Mouse (Mus musculus) embryonic facial prominence, embryonic 13.5 days (tissue): ENCODE results near the gene Slc8a2. TPM values are rescaled to one million over a fixed set of nuclear protein-coding genes. Genes with fewer than 3 reads are reported as not detected.
A peak's percentile ranks its signal among the peaks of the same experiment; 100 is the strongest.

Experiments used
- ATAC-seq: fragments of 200-750 bp; cut with Nextera tagmentation; 2 replicates; pipeline ENCODE4 v1.8.0; 2017; ENCODE audit warnings: low read depth; ENCODE audit not compliant: insufficient number of reproducible peaks, insufficient read depth, low FRiP score, low TSS enrichment
- H3K27ac ChIP-seq: fragments of 300-500 bp; sonication (generic); 2 replicates; pipeline ENCODE4 v1.5.1; 2015; ENCODE audit warnings: moderate library complexity, mild to moderate bottlenecking, inconsistent platforms
- H3K27me3 ChIP-seq: fragments of 300-500 bp; sonication (generic); 2 replicates; pipeline ENCODE4 v1.6.1; 2015; ENCODE audit warnings: mild to moderate bottlenecking, inconsistent platforms
- H3K36me3 ChIP-seq: fragments of 300-500 bp; sonication (generic); 2 replicates; pipeline ENCODE4 v1.6.1; 2015; ENCODE audit warnings: mild to moderate bottlenecking, inconsistent platforms
- H3K4me1 ChIP-seq: fragments of 300-500 bp; sonication (generic); 2 replicates; pipeline ENCODE4 v1.6.1; 2015; ENCODE audit warnings: inconsistent platforms
- H3K4me2 ChIP-seq: fragments of 300-500 bp; sonication (generic); 2 replicates; pipeline ENCODE4 v1.6.1; 2015; ENCODE audit warnings: moderate library complexity, mild to moderate bottlenecking, inconsistent platforms
- H3K4me3 ChIP-seq: fragments of 300-500 bp; sonication (generic); 2 replicates; pipeline ENCODE4 v1.5.1; 2015; ENCODE audit warnings: mild to moderate bottlenecking, inconsistent platforms
- H3K9ac ChIP-seq: fragments of 300-500 bp; sonication (generic); 2 replicates; pipeline ENCODE4 v1.6.1; 2015; ENCODE audit warnings: mild to moderate bottlenecking, inconsistent platforms
- H3K9me3 ChIP-seq: fragments of 300-500 bp; sonication (generic); 2 replicates; pipeline ENCODE4 v1.6.1; 2016; ENCODE audit warnings: inconsistent platforms
- WGBS: fragments of 180-500 bp; shearing (Covaris S2); methylation state at CpG from one replicate; pipeline ENCODE4 v1.1.7; 2015; ENCODE audit warnings: mixed read lengths; 5-methylcytosine and 5-hydroxymethylcytosine counted together
- polyA plus RNA-seq: library from polyadenylated mRNA; unstranded; fragments of >200 nt; fragmentation: Nextera tagmentation; extraction: Ambion mirVana; gene quantifications from 2 replicates; pipeline ENCODE4 v1.2.1, GENCODE M21; 2015

The Slc8a2 gene
- polyA plus RNA-seq, 1 experiment from 2014 or later = 0.37 TPM

GRCm38 (mm10) chr7:16150191-16151145 is 20.8 kb downstream of the Slc8a2 start:
- Histone ChIP-seq H3K27me3 (peaks cover 10% of the 10 kb centered on the region), H3K27ac (no peak overlapping the region), H3K9me3 (no peaks in the 10 kb centered on the region), H3K4me1 (no peaks in the 10 kb centered on the region), H3K9ac (no peak overlapping the region), H3K36me3 (no peaks in the 10 kb centered on the region), H3K4me2 (no peak overlapping the region), H3K4me3 (no peak overlapping the region)
- ATAC-seq = no peak
- 72% methylated on average over 9 of the region's 9 CpGs for WGBS

- Histone ChIP-seq H3K27ac (no peak overlapping the region), H3K9me3 (no peaks in the 10 kb centered on the region), H3K4me2 (no peak overlapping the region), H3K9ac (no peak overlapping the region), H3K36me3 (peaks cover 3% of the 10 kb centered on the region; the same call in 1 of the 2 replicates), H3K4me3 (no peak overlapping the region), H3K4me1 (no peaks in the 10 kb centered on the region), H3K27me3 (peaks cover 11% of the 10 kb centered on the region)
- ATAC-seq = 0 out of 2 replicates have a peak, but pooled peaks have one; percentile 46
- 20% methylated on average over 10 of the region's 10 CpGs for WGBS
Observed at GRCm38 (mm10) chr7:16153522-16153921, 23.9 kb downstream of the Slc8a2 start.

GRCm38 (mm10) chr7:16155132-16155872 is 25.7 kb downstream of the Slc8a2 start:
- H3K36me3 ChIP-seq = peaks cover 3% of the 10 kb centered on the region; the same call in 1 of the 2 replicates

GRCm38 (mm10) chr7:16156105-16156714 is 26.6 kb downstream of the Slc8a2 start:
- H3K36me3 ChIP-seq = peaks cover 3% of the 10 kb centered on the region; the same call in 1 of the 2 replicates
- H3K9me3 ChIP-seq = no peaks in the 10 kb centered on the region
- H3K4me1 ChIP-seq = peaks cover 10% of the 10 kb centered on the region; the same call in 1 of the 2 replicates
- H3K4me3 ChIP-seq = no peak overlapping the region
- no peak for ATAC-seq
- WGBS = 79% methylated on average over 8 of the region's 8 CpGs
- no peak overlapping the region for H3K9ac ChIP-seq
- H3K4me2 ChIP-seq = no peak overlapping the region
- H3K27me3 ChIP-seq = peaks cover 28% of the 10 kb centered on the region
- H3K27ac ChIP-seq = no peak overlapping the region

More at GRCm38 (mm10) chr7:16155132-16155872, 25.7 kb downstream of the Slc8a2 start:
- Histone ChIP-seq H3K27ac (no peak overlapping the region; the same call in 1 of the 2 replicates), H3K9me3 (no peaks in the 10 kb centered on the region), H3K9ac (no peak overlapping the region), H3K4me1 (peaks cover 10% of the 10 kb centered on the region; the same call in 1 of the 2 replicates), H3K4me3 (no peak overlapping the region), H3K4me2 (no peak overlapping the region), H3K27me3 (peaks cover 28% of the 10 kb centered on the region)
- no peak for ATAC-seq
- WGBS = 67% methylated on average over 9 of the region's 9 CpGs

GRCm38 (mm10) chr7:16158735-16159134 is 29.1 kb downstream of the Slc8a2 start:
- H3K4me2 ChIP-seq = peak overlapping the region; percentile 40
- H3K27ac ChIP-seq = no peak overlapping the region
- H3K4me1 ChIP-seq = peaks cover 10% of the 10 kb centered on the region; the same call in 1 of the 2 replicates
- H3K36me3 ChIP-seq = peaks cover 3% of the 10 kb centered on the region; the same call in 1 of the 2 replicates
- ATAC-seq = no peak
- H3K9ac ChIP-seq = 0 out of 2 replicates have a peak overlapping the region, but pooled peaks have one; percentile 11
- 11% methylated on average over 39 of the region's 39 CpGs for WGBS
- peaks cover 28% of the 10 kb centered on the region for H3K27me3 ChIP-seq
- peak overlapping the region; percentile 23; the same call in 1 of the 2 replicates for H3K4me3 ChIP-seq
- no peaks in the 10 kb centered on the region for H3K9me3 ChIP-seq

GRCm38 (mm10) chr7:16160702-16161101 is 31.1 kb downstream of the Slc8a2 start:
- no peak overlapping the region for H3K4me2 ChIP-seq
- H3K4me1 ChIP-seq = peaks cover 10% of the 10 kb centered on the region; the same call in 1 of the 2 replicates
- ATAC-seq = no peak
- peaks cover 3% of the 10 kb centered on the region; the same call in 1 of the 2 replicates for H3K36me3 ChIP-seq
- peaks cover 28% of the 10 kb centered on the region for H3K27me3 ChIP-seq
- no peaks in the 10 kb centered on the region for H3K9me3 ChIP-seq
- no peak overlapping the region for H3K27ac ChIP-seq
- H3K4me3 ChIP-seq = no peak overlapping the region
- 68% methylated on average over 3 of the region's 3 CpGs for WGBS
- H3K9ac ChIP-seq = no peak overlapping the region

GRCm38 (mm10) chr7:16161302-16161701 is 31.7 kb downstream of the Slc8a2 start:
- ATAC-seq = no peak
- peaks cover 3% of the 10 kb centered on the region; the same call in 1 of the 2 replicates for H3K36me3 ChIP-seq
- H3K27me3 ChIP-seq = peaks cover 28% of the 10 kb centered on the region
- peaks cover 10% of the 10 kb centered on the region; the same call in 1 of the 2 replicates for H3K4me1 ChIP-seq
- WGBS = 86% methylated on average over 9 of the region's 9 CpGs
- no peak overlapping the region for H3K9ac ChIP-seq
- no peak overlapping the region for H3K4me2 ChIP-seq
- H3K9me3 ChIP-seq = no peaks in the 10 kb centered on the region
- no peak overlapping the region for H3K27ac ChIP-seq
- H3K4me3 ChIP-seq = no peak overlapping the region

GRCm38 (mm10) chr7:16162036-16162435 is 32.4 kb downstream of the Slc8a2 start:
- H3K27ac ChIP-seq = no peak overlapping the region
- WGBS = 79% methylated on average over 7 of the region's 7 CpGs
- H3K27me3 ChIP-seq = peaks cover 28% of the 10 kb centered on the region
- peaks cover 3% of the 10 kb centered on the region; the same call in 1 of the 2 replicates for H3K36me3 ChIP-seq
- H3K4me3 ChIP-seq = no peak overlapping the region
- no peaks in the 10 kb centered on the region for H3K9me3 ChIP-seq
- no peak overlapping the region for H3K4me2 ChIP-seq
- peaks cover 10% of the 10 kb centered on the region; the same call in 1 of the 2 replicates for H3K4me1 ChIP-seq
- no peak overlapping the region for H3K9ac ChIP-seq
- no peak for ATAC-seq

GRCm38 (mm10) chr7:16172141-16172581 is 42.5 kb downstream of the Slc8a2 start:
- no peaks in the 10 kb centered on the region; the same call in 1 of the 2 replicates for H3K27me3 ChIP-seq
- H3K9me3 ChIP-seq = peaks cover 12% of the 10 kb centered on the region
- H3K4me1 ChIP-seq = peaks cover 16% of the 10 kb centered on the region
- no peak overlapping the region for H3K4me2 ChIP-seq
- no peaks in the 10 kb centered on the region for H3K36me3 ChIP-seq
- peak overlapping the region; percentile 61 for H3K9ac ChIP-seq
- 8% methylated on average over 1 of the region's 1 CpGs for WGBS
- H3K4me3 ChIP-seq = no peak overlapping the region
- no peak for ATAC-seq
- no peak overlapping the region for H3K27ac ChIP-seq

GRCm38 (mm10) chr7:16172586-16173140 is 43.0 kb downstream of the Slc8a2 start:
- peaks cover 16% of the 10 kb centered on the region for H3K4me1 ChIP-seq
- WGBS = 59% methylated on average over 1 of the region's 1 CpGs
- no peak overlapping the region for H3K4me3 ChIP-seq
- H3K9me3 ChIP-seq = peaks cover 7% of the 10 kb centered on the region
- H3K27ac ChIP-seq = no peak overlapping the region
- no peak overlapping the region for H3K9ac ChIP-seq
- H3K27me3 ChIP-seq = no peaks in the 10 kb centered on the region; the same call in 1 of the 2 replicates
- no peak for ATAC-seq
- 0 out of 2 replicates have a peak, but pooled peaks cover under 1% of the 10 kb centered on the region for H3K36me3 ChIP-seq
- no peak overlapping the region for H3K4me2 ChIP-seq
